Mouse (Mus musculus) neural tube, embryonic 15.5 days (tissue): Measurements from ENCODE around the gene Esr1. TPM values are rescaled to one million over a fixed set of nuclear protein-coding genes. Genes with fewer than 3 reads are reported as not detected.

Experiments
- ATAC-seq: fragments of 200-750 bp; cut with Nextera tagmentation; 2 replicates; pipeline ENCODE4 v1.8.0; 2017; ENCODE audit warnings: mild to moderate bottlenecking, moderate TSS enrichment, moderate library complexity; ENCODE audit not compliant: low FRiP score
- H3K27ac ChIP-seq: fragments of 300-500 bp; sonication (generic); replicated peaks from 2 replicates; pipeline ENCODE4 v1.5.1; 2015; ENCODE audit warnings: mild to moderate bottlenecking, inconsistent platforms
- H3K27me3 ChIP-seq: fragments of 300-500 bp; sonication (generic); replicated peaks from 2 replicates; pipeline ENCODE4 v1.6.1; 2015; ENCODE audit warnings: inconsistent platforms
- H3K36me3 ChIP-seq: fragments of 300-500 bp; sonication (generic); 2 replicates; pipeline ENCODE4 v1.6.1; 2015; ENCODE audit warnings: inconsistent platforms
- H3K4me1 ChIP-seq: fragments of 300-500 bp; sonication (generic); 2 replicates; pipeline ENCODE4 v1.6.1; 2015; ENCODE audit warnings: inconsistent platforms
- H3K4me2 ChIP-seq: fragments of 300-500 bp; sonication (generic); 2 replicates; pipeline ENCODE4 v1.6.1; 2015; ENCODE audit warnings: inconsistent platforms, mild to moderate bottlenecking, moderate library complexity
- H3K4me3 ChIP-seq: fragments of 300-500 bp; sonication (generic); replicated peaks from 2 replicates; pipeline ENCODE4 v1.5.1; 2015; ENCODE audit warnings: mild to moderate bottlenecking, inconsistent platforms
- H3K9ac ChIP-seq: fragments of 300-500 bp; sonication (generic); replicated peaks from 2 replicates; pipeline ENCODE4 v1.6.1; 2015; ENCODE audit warnings: mild to moderate bottlenecking, inconsistent platforms
- H3K9me3 ChIP-seq: fragments of 300-500 bp; sonication (generic); replicated peaks from 2 replicates; pipeline ENCODE4 v1.6.1; 2016; ENCODE audit warnings: inconsistent platforms
- WGBS: fragments of 180-500 bp; shearing (Covaris S2); methylation state at CpG from one replicate; pipeline ENCODE4 v1.1.7; 2015; ENCODE audit warnings: mixed read lengths; 5-methylcytosine and 5-hydroxymethylcytosine counted together
- polyA plus RNA-seq: library from polyadenylated mRNA; unstranded; fragments of >200 nt; fragmentation: Nextera tagmentation; extraction: Ambion mirVana; gene quantifications from 2 replicates; pipeline ENCODE4 v1.2.1, GENCODE M21; 2015

The Esr1 gene
- polyA plus RNA-seq, 1 experiment from 2014 or later, result 0.70 TPM

- Histone ChIP-seq H3K36me3 (no peaks in the 10 kb centered on the region; the same call in 1 of the 2 replicates), H3K27ac (no peak overlapping the region), H3K9ac (no peak overlapping the region), H3K27me3 (no peaks in the 10 kb centered on the region), H3K4me1 (no peaks in the 10 kb centered on the region), H3K9me3 (no peaks in the 10 kb centered on the region), H3K4me3 (no peak overlapping the region), H3K4me2 (no peak overlapping the region)
- ATAC-seq, result no peak
- WGBS, result 51% methylated on average over 1 of the region's 1 CpGs
Measured at GRCm38 (mm10) chr10:5017148-5017547, 405.8 kb downstream of the Esr1 start.

- Histone ChIP-seq H3K36me3 (peaks cover 13% of the 10 kb centered on the region; the same call in 1 of the 2 replicates), H3K27me3 (no peaks in the 10 kb centered on the region), H3K4me3 (no peak overlapping the region), H3K9me3 (no peaks in the 10 kb centered on the region), H3K27ac (no peak overlapping the region), H3K4me1 (no peaks in the 10 kb centered on the region), H3K4me2 (no peak overlapping the region), H3K9ac (no peak overlapping the region)
- ATAC-seq, result no peak
- 97% methylated on average over 4 of the region's 4 CpGs for WGBS
Measured at GRCm38 (mm10) chr10:5025906-5026305, 414.5 kb downstream of the Esr1 start.

- Histone ChIP-seq H3K27me3 (no peaks in the 10 kb centered on the region), H3K4me2 (no peak overlapping the region), H3K9me3 (no peaks in the 10 kb centered on the region), H3K9ac (no peak overlapping the region), H3K4me3 (no peak overlapping the region), H3K27ac (no peak overlapping the region), H3K36me3 (peaks cover 22% of the 10 kb centered on the region; the same call in 1 of the 2 replicates), H3K4me1 (no peaks in the 10 kb centered on the region)
- ATAC-seq, result no peak
- 94% methylated on average over 1 of the region's 1 CpGs for WGBS
Measured at GRCm38 (mm10) chr10:5027208-5027607, 415.8 kb downstream of the Esr1 start.

- H3K36me3 ChIP-seq, result peaks cover 31% of the 10 kb centered on the region
- 88% methylated on average over 9 of the region's 9 CpGs for WGBS
- ATAC-seq, result no peak
Measured at GRCm38 (mm10) chr10:5028301-5028700, 416.9 kb downstream of the Esr1 start.

GRCm38 (mm10) chr10:5029161-5029560 lies 417.8 kb downstream of the Esr1 start:
- no peaks in the 10 kb centered on the region for H3K9me3 ChIP-seq
- peaks cover 31% of the 10 kb centered on the region for H3K36me3 ChIP-seq
- no peaks in the 10 kb centered on the region for H3K27me3 ChIP-seq
- ATAC-seq, result no peak
- WGBS, result 87% methylated on average over 2 of the region's 2 CpGs
- no peak overlapping the region for H3K9ac ChIP-seq
- H3K4me1 ChIP-seq, result no peaks in the 10 kb centered on the region
- H3K4me2 ChIP-seq, result no peak overlapping the region
- no peak overlapping the region for H3K27ac ChIP-seq
- H3K4me3 ChIP-seq, result no peak overlapping the region

More at GRCm38 (mm10) chr10:5028301-5028700, 416.9 kb downstream of the Esr1 start:
- no peak overlapping the region for H3K27ac ChIP-seq
- H3K9ac ChIP-seq, result no peak overlapping the region
- H3K4me2 ChIP-seq, result no peak overlapping the region
- no peaks in the 10 kb centered on the region for H3K4me1 ChIP-seq
- H3K27me3 ChIP-seq, result no peaks in the 10 kb centered on the region
- no peaks in the 10 kb centered on the region for H3K9me3 ChIP-seq
- H3K4me3 ChIP-seq, result no peak overlapping the region

GRCm38 (mm10) chr10:5029883-5030282 lies 418.5 kb downstream of the Esr1 start:
- peaks cover 31% of the 10 kb centered on the region for H3K36me3 ChIP-seq
- no peak overlapping the region for H3K4me2 ChIP-seq
- ATAC-seq, result no peak
- WGBS, result 90% methylated on average over 1 of the region's 1 CpGs
- no peak overlapping the region for H3K9ac ChIP-seq
- H3K4me1 ChIP-seq, result no peaks in the 10 kb centered on the region
- H3K4me3 ChIP-seq, result no peak overlapping the region
- H3K27me3 ChIP-seq, result no peaks in the 10 kb centered on the region
- H3K9me3 ChIP-seq, result no peaks in the 10 kb centered on the region
- H3K27ac ChIP-seq, result no peak overlapping the region

- Histone ChIP-seq H3K9me3 (no peaks in the 10 kb centered on the region), H3K27ac (no peak overlapping the region), H3K9ac (no peak overlapping the region), H3K27me3 (no peaks in the 10 kb centered on the region), H3K4me2 (no peak overlapping the region), H3K36me3 (peaks cover 46% of the 10 kb centered on the region), H3K4me1 (no peaks in the 10 kb centered on the region), H3K4me3 (no peak overlapping the region)
- ATAC-seq, result no peak
- WGBS, result 23% methylated on average over 15 of the region's 15 CpGs
Measured at GRCm38 (mm10) chr10:5032192-5033048, 421.0 kb downstream of the Esr1 start.

- peaks cover 51% of the 10 kb centered on the region for H3K36me3 ChIP-seq
- no peaks in the 10 kb centered on the region for H3K4me1 ChIP-seq
- no peak overlapping the region for H3K9ac ChIP-seq
- no peak for ATAC-seq
- H3K27ac ChIP-seq, result no peak overlapping the region
- WGBS, result 58% methylated on average over 8 of the region's 8 CpGs
- H3K4me2 ChIP-seq, result no peak overlapping the region
- H3K27me3 ChIP-seq, result no peaks in the 10 kb centered on the region
- H3K4me3 ChIP-seq, result no peak overlapping the region
- H3K9me3 ChIP-seq, result no peaks in the 10 kb centered on the region
Measured at GRCm38 (mm10) chr10:5041254-5041653, 429.9 kb downstream of the Esr1 start.

GRCm38 (mm10) chr10:5044481-5044880 lies 433.1 kb downstream of the Esr1 start:
- Histone ChIP-seq H3K4me1 (no peaks in the 10 kb centered on the region), H3K27me3 (no peaks in the 10 kb centered on the region), H3K9me3 (no peaks in the 10 kb centered on the region), H3K4me2 (no peak overlapping the region), H3K9ac (no peak overlapping the region), H3K4me3 (no peak overlapping the region), H3K27ac (no peak overlapping the region), H3K36me3 (peaks cover 53% of the 10 kb centered on the region)
- no peak for ATAC-seq
- WGBS, result 91% methylated on average over 8 of the region's 8 CpGs

GRCm38 (mm10) chr10:5045213-5045612 lies 433.8 kb downstream of the Esr1 start:
- no peak overlapping the region for H3K9ac ChIP-seq
- no peak overlapping the region for H3K4me2 ChIP-seq
- 78% methylated on average over 7 of the region's 7 CpGs for WGBS
- no peaks in the 10 kb centered on the region for H3K4me1 ChIP-seq
- no peaks in the 10 kb centered on the region for H3K27me3 ChIP-seq
- no peak for ATAC-seq
- H3K4me3 ChIP-seq, result no peak overlapping the region
- no peaks in the 10 kb centered on the region for H3K9me3 ChIP-seq
- no peak overlapping the region for H3K27ac ChIP-seq
- H3K36me3 ChIP-seq, result peaks cover 52% of the 10 kb centered on the region

- Histone ChIP-seq H3K36me3 (peaks cover 47% of the 10 kb centered on the region), H3K27me3 (no peaks in the 10 kb centered on the region), H3K9ac (no peak overlapping the region), H3K27ac (no peak overlapping the region), H3K4me1 (no peaks in the 10 kb centered on the region), H3K9me3 (no peaks in the 10 kb centered on the region), H3K4me2 (no peak overlapping the region), H3K4me3 (no peak overlapping the region)
- WGBS, result 91% methylated on average over 5 of the region's 5 CpGs
- no peak for ATAC-seq
Measured at GRCm38 (mm10) chr10:5045671-5046070, 434.3 kb downstream of the Esr1 start.
